Mouse (Mus musculus) CH12.LX (cell line): ENCODE data around the gene Apbb1. TPM values are rescaled to one million over a fixed set of nuclear protein-coding genes. Genes with fewer than 3 reads are reported as not detected.

Experiments
- DNase-seq: peaks from one replicate; pipeline ENCODE4 v3.0.0-alpha.2; 2013; ENCODE audit errors: extremely low read depth
- H3K27ac ChIP-seq: 2 replicates; pipeline ENCODE4 v1.5.1; 2012; ENCODE audit warnings: low read depth, mild to moderate bottlenecking, control low read depth, moderate library complexity; ENCODE audit not compliant: insufficient read depth
- H3K27me3 ChIP-seq: replicated peaks from 2 replicates; pipeline ENCODE3; 2012; ENCODE audit warnings: inconsistent platforms
- H3K36me3 ChIP-seq, 2 experiments: replicated peaks in 1 of 2; 2 replicates each; pipeline versions ENCODE3 to v1.6.1; 2012; ENCODE audit warnings: inconsistent platforms in 1 of 2, low read length in 1 of 2, mild to moderate bottlenecking in 1 of 2, mixed read lengths in 1 of 2, moderate library complexity in 1 of 2; ENCODE audit not compliant: control insufficient read depth in 1 of 2, insufficient read depth in 1 of 2
- H3K4me1 ChIP-seq, 2 experiments: 2 replicates each; pipeline ENCODE4 v1.6.1; 2012; ENCODE audit warnings: inconsistent platforms in 1 of 2, moderate library complexity in 1 of 2; ENCODE audit not compliant: insufficient read depth in 2 of 2, control insufficient read depth in 1 of 2
- H3K4me2 ChIP-seq: 2 replicates; pipeline ENCODE4 v1.6.1; 2012; ENCODE audit warnings: low read depth, mild to moderate bottlenecking, control low read depth; ENCODE audit not compliant: poor library complexity, insufficient read depth, severe bottlenecking
- H3K4me3 ChIP-seq, 3 experiments: fragments of 150-350 bp in 1 of 3; sonication (generic) in 1 of 3; replicated peaks in 1 of 3; 2 replicates each; pipeline versions ENCODE3 to v1.5.1; 2011 to 2012; ENCODE audit warnings: low read depth in 2 of 3, low read length in 2 of 3, mild to moderate bottlenecking in 2 of 3, moderate library complexity in 2 of 3, control low read depth in 1 of 3, improper control_type of control experiment in 1 of 3, inconsistent platforms in 1 of 3, mixed read lengths in 1 of 3; ENCODE audit not compliant: poor library complexity in 1 of 3
- H3K79me2 ChIP-seq: replicated peaks from 2 replicates; pipeline ENCODE4 v1.6.1; 2012; ENCODE audit warnings: mild to moderate bottlenecking, moderate library complexity; ENCODE audit not compliant: control insufficient read depth, poor library complexity, insufficient read depth, severe bottlenecking; ENCODE audit errors: extremely low read depth
- H3K9ac ChIP-seq: 2 replicates; pipeline ENCODE4 v1.6.1; 2012; ENCODE audit warnings: low read depth, mild to moderate bottlenecking, control low read depth, moderate library complexity; ENCODE audit not compliant: insufficient read depth
- H3K9me3 ChIP-seq: replicated peaks from 2 replicates; pipeline ENCODE3; 2012; ENCODE audit warnings: low read length, inconsistent platforms, mixed read lengths
- BHLHE40 ChIP-seq: IDR thresholded peaks from 2 replicates; pipeline ENCODE4 v1.6.1; 2011; ENCODE audit warnings: mild to moderate bottlenecking, low read depth, low read length, improper control_type of control experiment
- CHD1 ChIP-seq: IDR thresholded peaks from 2 replicates; pipeline ENCODE4 v1.6.1; 2012; ENCODE audit warnings: low read depth, low read length, improper control_type of control experiment, inconsistent platforms
- CHD2 ChIP-seq: IDR thresholded peaks from 2 replicates; pipeline ENCODE4 v1.6.1; 2011; ENCODE audit warnings: low read length, improper control_type of control experiment
- CTCF ChIP-seq, 2 experiments: IDR thresholded peaks in 1 of 2; conservative IDR thresholded peaks in 1 of 2; 2 replicates each; pipeline ENCODE4 v1.5.1; 2011 to 2012; ENCODE audit warnings: low read depth in 2 of 2, low read length in 2 of 2, improper control_type of control experiment in 1 of 2, inconsistent platforms in 1 of 2, mild to moderate bottlenecking in 1 of 2, moderate library complexity in 1 of 2
- E2F4 ChIP-seq: IDR thresholded peaks from 2 replicates; pipeline ENCODE4 v1.6.1; 2011; ENCODE audit warnings: low read depth, low read length, improper control_type of control experiment; ENCODE audit not compliant: insufficient replicate concordance
- EP300 ChIP-seq: IDR thresholded peaks from 2 replicates; pipeline ENCODE4 v1.6.1; 2011; ENCODE audit warnings: low read length, improper control_type of control experiment
- GABPA ChIP-seq: IDR thresholded peaks from 2 replicates; pipeline ENCODE4 v1.6.1; 2012; ENCODE audit warnings: low read depth, low read length, improper control_type of control experiment, inconsistent platforms; ENCODE audit not compliant: insufficient replicate concordance
- HCFC1 ChIP-seq: IDR thresholded peaks from 2 replicates; pipeline ENCODE4 v1.6.1; 2012; ENCODE audit warnings: low read depth, mild to moderate bottlenecking, inconsistent platforms, low read length, improper control_type of control experiment
- IRF4 ChIP-seq: IDR thresholded peaks from 2 replicates; pipeline ENCODE4 v1.6.1; 2014; ENCODE audit warnings: low read depth, mild to moderate bottlenecking, inconsistent platforms, low read length, improper control_type of control experiment
- JUND ChIP-seq: conservative IDR thresholded peaks from 2 replicates; pipeline ENCODE4 v1.6.1; 2011; ENCODE audit warnings: low read depth, low read length, improper control_type of control experiment
- KAT2A ChIP-seq: IDR thresholded peaks from 2 replicates; pipeline ENCODE4 v1.6.1; 2012; ENCODE audit warnings: low read length, improper control_type of control experiment, inconsistent platforms; ENCODE audit not compliant: insufficient replicate concordance
- MEF2A ChIP-seq: IDR thresholded peaks from 2 replicates; pipeline ENCODE4 v1.6.1; 2014; ENCODE audit warnings: low read depth, mild to moderate bottlenecking, inconsistent platforms, low read length, improper control_type of control experiment, borderline replicate concordance
- MXI1 ChIP-seq: IDR thresholded peaks from 2 replicates; pipeline ENCODE4 v1.6.1; 2011; ENCODE audit warnings: mild to moderate bottlenecking, low read depth, low read length, improper control_type of control experiment
- NELFE ChIP-seq: IDR thresholded peaks from 2 replicates; pipeline ENCODE4 v1.6.1; 2011; ENCODE audit warnings: low read depth, low read length, improper control_type of control experiment
- NRF1 ChIP-seq: IDR thresholded peaks from 2 replicates; pipeline ENCODE4 v1.6.1; 2014; ENCODE audit warnings: low read depth, mild to moderate bottlenecking, inconsistent platforms, low read length, improper control_type of control experiment, moderate library complexity
- PAX5 ChIP-seq: IDR thresholded peaks from 2 replicates; pipeline ENCODE4 v1.6.1; 2012; ENCODE audit warnings: low read length, inconsistent platforms, mixed read lengths
- POLR2A ChIP-seq: IDR thresholded peaks from 2 replicates; pipeline ENCODE4 v1.6.1; 2011; ENCODE audit warnings: low read depth, mild to moderate bottlenecking, improper control_type of control experiment, low read length
- POLR2AphosphoS2 ChIP-seq: IDR thresholded peaks from 2 replicates; pipeline ENCODE4 v1.6.1; 2011; ENCODE audit warnings: low read depth, low read length, improper control_type of control experiment
- RAD21 ChIP-seq: IDR thresholded peaks from 2 replicates; pipeline ENCODE4 v1.6.1; 2011; ENCODE audit warnings: low read depth, mild to moderate bottlenecking, low read length, improper control_type of control experiment, moderate library complexity
- RCOR1 ChIP-seq: conservative IDR thresholded peaks from 2 replicates; pipeline ENCODE4 v1.6.1; 2012; ENCODE audit warnings: low read depth, mild to moderate bottlenecking, inconsistent platforms, low read length, improper control_type of control experiment
- SIN3A ChIP-seq: IDR thresholded peaks from 2 replicates; pipeline ENCODE4 v1.6.1; 2012; ENCODE audit warnings: low read length, improper control_type of control experiment, inconsistent platforms
- SMC3 ChIP-seq: IDR thresholded peaks from 2 replicates; pipeline ENCODE4 v1.6.1; 2011; ENCODE audit warnings: low read depth, low read length, improper control_type of control experiment
- TBP ChIP-seq: conservative IDR thresholded peaks from 2 replicates; pipeline ENCODE4 v1.6.1; 2011; ENCODE audit warnings: low read depth, low read length, improper control_type of control experiment
- TCF12 ChIP-seq: IDR thresholded peaks from 2 replicates; pipeline ENCODE4 v1.6.1; 2014; ENCODE audit warnings: low read depth, mild to moderate bottlenecking, inconsistent platforms, low read length, improper control_type of control experiment
- UBTF ChIP-seq: IDR thresholded peaks from 2 replicates; pipeline ENCODE4 v1.6.1; 2012; ENCODE audit warnings: low read depth, mild to moderate bottlenecking, inconsistent platforms, low read length, improper control_type of control experiment, moderate library complexity
- ZMIZ1 ChIP-seq: IDR thresholded peaks from 2 replicates; pipeline ENCODE4 v1.6.1; 2012; ENCODE audit warnings: low read depth, mild to moderate bottlenecking, inconsistent platforms, low read length, improper control_type of control experiment
- ZNF384 ChIP-seq: IDR thresholded peaks from 2 replicates; pipeline ENCODE4 v1.6.1; 2012; ENCODE audit warnings: low read depth, low read length, improper control_type of control experiment, inconsistent platforms
- dilution Hi-C: fragments of 300-500 bp; cut with MboI; formaldehyde crosslinking; loops from 2 replicates; pipeline ENCODE4 v1.14.3; 2020; ENCODE audit warnings: low sequenced_read_pairs; ENCODE audit not compliant: extremely low pct_unique_long_range_greater_than_20kb, extremely low pct_ligation_motif_present
- in situ Hi-C: fragments of 300-500 bp; cut with MboI; formaldehyde crosslinking; loops from 3 replicates; pipeline ENCODE4 v1.14.3; 2019; ENCODE audit warnings: low sequenced_read_pairs, low pct_ligation_motif_present, low pct_unique_long_range_greater_than_20kb, mixed read lengths
- polyA plus RNA-seq: library from polyadenylated mRNA; unstranded; fragments of >175 nt; gene quantifications from 2 replicates; pipeline ENCODE4 v1.2.1, GENCODE M21; 2012; ENCODE audit warnings: low read depth; ENCODE audit not compliant: insufficient read length
- total RNA-seq, 2 experiments: library from RNA; depleted of rRNA; stranded (reverse); fragments of 300-350 nt in 1 of 2; fragments of >200 nt in 1 of 2; gene quantifications; 2 replicates each; pipeline ENCODE4 v1.2.3; 2012 to 2014

Apbb1 gene
- total and polyA plus RNA-seq, 3 experiments, result 1.2 to 3.2 (median 2.1) TPM

- TF ChIP-seq EP300, result no peak
- no peak for TF ChIP-seq PAX5
- no peak for TF ChIP-seq POLR2AphosphoS2
- TF ChIP-seq TBP, result no peak
- TF ChIP-seq NRF1, result no peak
- TF ChIP-seq UBTF, result no peak
- no peak for TF ChIP-seq MEF2A
- no peak for TF ChIP-seq JUND
- no peak for TF ChIP-seq IRF4
- no peak for TF ChIP-seq POLR2A
- TF ChIP-seq HCFC1, result no peak
- TF ChIP-seq CTCF (conservative IDR thresholded peaks at IDR 0.05 in 1 of 2, IDR thresholded peaks at IDR 0.05 in 1 of 2; ENCODE audit: low read depth in 2 of 2, low read length in 2 of 2), result no peak
- TF ChIP-seq CHD2, result no peak
- in situ Hi-C loops, result no loop called here
- dilution Hi-C loops, result no loop called here
Observed at GRCm38 (mm10) chr7:105562317-105562716, 19.1 kb downstream of the Apbb1 start.

DNA sequence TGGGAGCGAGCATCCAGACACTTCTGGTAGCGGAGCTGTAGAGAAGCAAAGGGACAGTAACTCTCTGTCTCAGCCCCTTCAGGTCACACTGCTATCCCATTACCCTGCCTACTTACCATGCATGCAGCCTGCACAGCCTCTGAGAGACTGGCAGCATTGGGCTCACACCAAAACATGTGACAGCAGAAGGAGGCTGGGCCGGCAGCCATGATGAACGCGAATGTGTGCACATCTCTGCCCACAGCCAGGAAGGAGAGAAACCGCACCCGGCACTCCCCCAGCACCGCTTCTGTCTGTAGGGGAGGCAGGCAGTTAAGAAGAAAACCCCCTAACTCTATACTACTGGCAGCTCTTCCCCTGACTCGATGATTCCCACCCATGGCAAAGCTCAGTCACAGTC, 22.4 kb downstream of the Apbb1 start:
- Histone ChIP-seq H3K9ac (no peak overlapping the region), H3K9me3 (no peaks in the 10 kb centered on the region), H3K27ac (no peak overlapping the region), H3K79me2 (no peaks in the 10 kb centered on the region), H3K4me2 (no peak overlapping the region), H3K36me3 (peaks cover 11 to 33% of the 10 kb centered on the region in 2 experiments), H3K27me3 (no peaks in the 10 kb centered on the region), H3K4me3 (no peak overlapping the region), H3K4me1 (peaks cover 9 to 16% of the 10 kb centered on the region in 2 experiments)
- TF ChIP-seq POLR2AphosphoS2 (no peak), BHLHE40 (no peak), PAX5 (no peak), E2F4 (no peak), ZMIZ1 (no peak), TCF12 (no peak), GABPA (no peak), IRF4 (no peak), NELFE (no peak), MEF2A (no peak), JUND (no peak), RAD21 (no peak), SIN3A (no peak), CHD1 (no peak), RCOR1 (no peak), ZNF384 (no peak), MXI1 (no peak), SMC3 (no peak), KAT2A (no peak), NRF1 (no peak)
- no peak for DNase-seq
- in situ Hi-C loops, result no loop called here
- dilution Hi-C loops, result no loop called here

More at GRCm38 (mm10) chr7:105562317-105562716, 19.1 kb downstream of the Apbb1 start:
- Histone ChIP-seq H3K9me3 (no peaks in the 10 kb centered on the region), H3K9ac (no peak overlapping the region), H3K27ac (no peak overlapping the region), H3K4me2 (no peak overlapping the region), H3K4me3 (no peak overlapping the region), H3K79me2 (no peaks in the 10 kb centered on the region), H3K36me3 (peaks cover 6 to 19% of the 10 kb centered on the region in 2 experiments), H3K27me3 (no peaks in the 10 kb centered on the region), H3K4me1 (peaks cover 0 to 3% of the 10 kb centered on the region in 2 experiments; a peak in 1 of 4 replicates)
- no peak for DNase-seq
